Mouse (Mus musculus): Measurements from ENCODE around the gene Lekr1.
"Not testable (repeated sequence)": the region's sequence is repeated elsewhere in the genome, so short reads cannot be mapped to it uniquely, and the experiment has no call there.

Lekr1 gene

DNA sequence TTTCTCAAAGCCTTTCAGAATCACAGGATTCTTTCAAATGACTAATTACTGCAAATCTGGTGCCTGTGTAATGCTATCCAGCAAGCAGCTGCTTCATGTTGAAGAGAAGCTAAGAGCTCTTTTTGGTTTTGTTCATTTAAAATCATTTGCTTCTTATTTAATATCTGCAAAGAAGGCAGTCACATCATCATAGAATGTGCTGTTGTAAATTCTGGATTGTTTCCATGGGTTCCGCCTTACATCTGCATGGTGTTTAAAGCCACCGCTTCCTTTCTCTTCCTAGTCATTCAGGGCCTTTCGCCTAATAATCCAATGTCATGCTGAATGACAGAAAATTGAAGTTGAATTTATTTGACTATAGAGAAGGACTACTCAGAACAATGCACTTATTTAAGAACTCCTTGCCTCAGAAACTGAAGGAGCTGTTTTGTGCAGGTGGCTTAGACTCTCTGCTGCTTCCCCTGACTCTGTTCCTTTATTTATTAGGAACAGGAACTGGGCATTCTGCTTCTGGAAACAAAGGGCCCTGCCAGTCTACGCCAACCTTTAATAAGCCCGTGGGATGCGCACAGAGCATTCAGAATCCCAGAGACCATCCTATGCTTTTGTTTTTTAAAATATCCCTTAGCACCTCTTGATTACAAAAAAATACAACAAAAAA, 101.3 kb downstream of the Lekr1 start:
- peak; percentile 12 for DNase-seq (ENCODE audit: low read depth, low spot score)

DNA sequence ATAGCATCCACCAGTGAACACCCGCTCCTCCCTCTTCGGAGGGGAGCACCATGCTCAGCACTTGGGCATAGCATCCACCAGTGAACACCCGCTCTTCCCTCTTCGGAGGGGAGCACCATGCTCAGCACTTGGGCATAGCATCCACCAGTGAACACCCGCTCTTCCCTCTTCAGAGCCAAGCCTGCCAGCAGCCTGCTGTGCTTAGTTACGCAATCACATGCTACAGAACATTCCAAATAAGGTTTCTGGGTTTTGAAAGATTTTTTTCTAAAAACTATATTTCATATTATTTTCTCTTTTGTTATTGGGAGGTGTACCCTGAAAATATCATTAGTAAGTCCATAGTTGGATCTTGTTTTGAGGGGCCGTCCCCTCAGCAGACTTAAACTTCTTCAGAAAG, 103.6 kb downstream of the Lekr1 start:
- not testable (repeated sequence) for DNase-seq (ENCODE audit: low read depth, low spot score)

DNA sequence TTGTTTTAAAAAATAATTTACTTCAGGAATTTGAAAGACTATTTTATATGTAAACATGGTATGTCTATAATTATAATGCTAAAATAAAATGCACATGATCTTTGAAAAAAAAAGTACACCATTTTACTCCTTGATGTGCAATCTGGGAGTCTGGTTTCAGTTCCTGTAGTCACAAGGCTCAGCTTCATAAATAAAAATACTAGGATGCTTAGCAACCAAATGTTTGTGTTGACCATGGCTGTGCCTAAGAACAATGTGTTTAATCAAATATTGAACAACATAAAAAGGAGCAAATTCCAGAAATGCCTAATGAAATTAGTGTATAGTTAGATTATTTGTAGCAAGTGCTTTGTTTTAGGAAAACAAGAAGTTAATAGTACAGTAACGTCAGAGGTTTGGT, 107.9 kb downstream of the Lekr1 start:
- DNase-seq (ENCODE audit: low read depth, low spot score), result no peak

DNA sequence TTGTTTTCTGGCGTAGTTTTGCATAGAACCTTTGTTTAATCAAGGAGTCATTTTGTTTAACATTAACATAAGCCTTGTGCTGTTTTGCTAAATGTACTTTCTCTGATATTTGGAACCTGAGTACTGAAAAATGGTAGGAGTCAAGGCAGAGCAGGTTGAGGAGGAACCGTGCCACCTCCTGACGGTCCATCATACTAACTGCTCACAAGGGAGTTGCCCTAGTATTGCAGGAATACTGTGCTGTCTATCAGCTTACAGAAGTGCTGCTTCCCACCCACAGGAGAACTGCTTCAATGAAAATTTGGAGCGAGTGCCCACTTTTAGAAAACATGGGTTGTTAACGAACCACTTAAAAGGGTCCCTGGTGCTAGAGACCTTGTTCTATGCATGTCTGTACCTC, 109.1 kb downstream of the Lekr1 start:
- DNase-seq (ENCODE audit: low read depth, low spot score), result no peak

DNA sequence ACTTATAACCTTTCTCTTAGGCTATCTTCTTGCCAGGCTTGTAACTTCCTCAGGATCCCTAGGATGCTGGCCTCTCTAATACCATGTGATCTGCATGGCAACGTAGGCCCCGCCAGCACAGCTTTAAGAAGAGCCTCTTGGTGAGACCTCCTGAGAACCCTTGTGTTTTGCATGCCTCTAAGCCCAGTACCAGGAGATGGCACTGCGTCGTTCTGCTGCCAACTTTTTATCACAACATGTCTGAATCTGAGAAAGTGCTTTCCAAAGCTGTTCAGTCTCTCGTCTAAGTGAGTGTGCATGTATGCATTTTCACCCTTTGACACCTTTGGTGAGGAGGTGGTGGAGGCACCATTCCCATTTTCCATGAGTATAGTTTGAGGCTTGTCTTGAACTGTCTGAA, 116.2 kb downstream of the Lekr1 start:
- no peak for DNase-seq (ENCODE audit: low read depth, low spot score)

DNA sequence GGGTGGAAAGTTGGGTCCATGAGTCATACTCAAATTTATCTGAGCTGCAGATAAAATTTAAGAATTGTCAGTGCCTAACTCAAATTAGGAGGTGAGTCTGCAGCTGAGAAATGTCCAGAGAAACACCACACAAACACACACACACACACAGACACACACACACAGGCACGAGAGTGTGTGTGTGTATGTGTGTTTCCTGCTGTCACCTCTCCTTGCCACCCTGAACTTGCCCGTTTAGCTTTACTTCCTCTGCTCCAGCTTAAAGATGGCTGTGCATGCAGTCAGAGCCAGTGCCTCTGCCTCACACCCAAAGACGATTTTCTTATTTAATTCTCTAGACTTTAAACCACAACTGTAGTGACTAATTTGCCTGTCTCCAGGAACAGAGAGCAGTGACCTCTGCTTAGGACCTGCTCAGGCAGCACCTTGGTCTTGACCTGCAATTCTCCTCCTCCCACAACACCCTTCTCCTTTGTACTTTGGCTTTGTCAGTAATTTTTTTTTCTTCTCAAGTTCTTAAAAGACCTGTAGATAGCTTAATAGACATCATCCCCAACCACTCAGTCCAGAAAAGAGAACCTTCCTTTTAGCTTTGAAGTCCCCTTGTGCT, 124.2 kb downstream of the Lekr1 start:
- no peak for DNase-seq (ENCODE audit: low read depth, low spot score)

DNA sequence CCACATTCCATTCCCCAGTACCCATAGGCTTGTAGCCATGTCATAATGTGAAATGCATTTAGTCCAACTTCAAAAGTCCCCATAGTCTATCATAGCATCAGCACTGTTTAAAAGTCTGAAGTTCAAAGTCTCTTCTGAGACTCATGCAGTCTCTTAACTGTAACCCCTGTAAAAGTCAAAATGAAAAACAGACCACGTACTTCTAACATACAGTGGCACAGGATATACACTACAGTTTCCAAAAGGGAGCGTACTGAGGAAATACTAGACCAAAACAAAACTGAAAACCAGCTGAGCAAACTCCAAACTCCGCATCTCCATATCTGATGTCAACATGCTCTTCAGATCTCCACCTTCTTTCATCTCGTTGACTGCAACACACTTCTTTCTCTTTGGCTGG, 127.5 kb downstream of the Lekr1 start:
- no peak for DNase-seq (ENCODE audit: low read depth, low spot score)

DNA sequence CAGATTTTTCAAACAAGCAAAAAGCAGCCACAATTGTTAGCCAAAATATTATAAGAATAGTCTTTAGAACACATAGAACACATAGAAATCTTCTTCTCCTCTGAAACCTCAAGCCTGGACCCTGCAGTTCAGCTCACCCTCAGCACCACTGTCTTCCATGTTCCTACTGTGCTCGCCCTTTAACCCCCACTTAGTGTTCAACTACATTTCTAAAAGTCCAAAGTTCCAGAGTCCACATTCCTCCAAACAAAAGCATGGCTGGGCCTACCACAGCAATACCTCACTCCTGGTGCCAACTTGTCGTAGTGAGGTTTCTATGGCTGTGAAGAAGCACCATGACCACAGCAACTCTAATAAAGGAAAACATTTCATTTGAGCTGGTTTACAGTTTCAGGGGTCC, 128.7 kb downstream of the Lekr1 start:
- DNase-seq (ENCODE audit: low read depth, low spot score), result no peak

DNA sequence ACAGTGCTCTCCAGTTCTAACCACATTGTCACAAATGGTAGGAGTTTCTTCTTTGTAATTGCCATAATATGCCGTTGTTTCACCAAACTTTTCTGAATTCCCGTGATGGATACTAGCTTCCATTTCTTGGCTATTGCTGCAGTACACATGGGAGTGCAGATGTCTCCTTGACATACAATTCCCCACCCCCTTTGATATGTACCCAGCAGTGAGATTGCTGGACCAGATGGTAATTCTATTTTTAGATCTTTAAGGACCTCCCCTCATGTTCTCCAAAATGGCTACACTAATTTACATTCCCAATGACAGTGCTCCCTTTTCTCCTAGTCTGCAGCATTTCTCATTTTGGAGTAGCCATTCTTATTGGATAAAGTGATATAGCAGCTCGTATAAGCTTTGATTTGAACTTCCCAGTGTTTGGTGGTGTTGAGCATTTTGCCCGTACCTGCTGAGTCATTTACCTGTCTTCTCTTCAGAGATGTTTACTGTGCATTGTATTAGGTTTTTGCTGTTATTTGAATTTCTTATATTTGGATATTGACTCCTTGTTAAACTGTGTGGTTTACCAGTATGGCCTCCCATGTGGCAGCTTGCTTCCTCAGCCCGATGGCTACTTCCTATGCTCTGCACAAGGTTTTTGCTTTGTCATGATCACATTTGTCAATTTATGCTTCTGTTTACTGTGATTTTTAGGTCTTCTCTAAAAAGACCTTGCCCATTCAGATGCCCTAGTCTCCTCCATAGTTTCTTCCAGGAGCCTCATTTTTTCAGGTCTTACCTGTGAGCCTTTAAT, 131.5 kb downstream of the Lekr1 start:
- DNase-seq (ENCODE audit: low read depth, low spot score), result no peak

DNA sequence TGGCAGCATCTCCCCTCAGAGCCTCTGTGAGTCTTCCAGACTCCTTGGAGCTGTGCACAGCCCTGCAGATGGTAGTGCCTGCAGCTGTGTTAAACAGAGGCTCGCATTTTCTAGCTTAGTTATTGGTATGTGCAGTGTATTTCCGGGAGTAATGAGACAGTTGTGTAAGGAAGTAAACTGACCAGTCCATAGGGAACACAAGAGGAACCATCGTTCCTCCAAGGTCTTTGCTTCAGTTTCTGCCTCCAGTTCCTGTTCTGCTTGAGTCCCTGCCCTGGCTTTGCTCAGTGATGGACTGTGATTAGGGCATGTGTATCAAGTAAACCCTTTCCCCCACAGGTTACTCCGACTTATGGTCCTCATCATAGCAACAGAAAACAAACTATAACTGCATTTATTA, 134.9 kb downstream of the Lekr1 start:
- no peak for DNase-seq (ENCODE audit: low read depth, low spot score)

DNA sequence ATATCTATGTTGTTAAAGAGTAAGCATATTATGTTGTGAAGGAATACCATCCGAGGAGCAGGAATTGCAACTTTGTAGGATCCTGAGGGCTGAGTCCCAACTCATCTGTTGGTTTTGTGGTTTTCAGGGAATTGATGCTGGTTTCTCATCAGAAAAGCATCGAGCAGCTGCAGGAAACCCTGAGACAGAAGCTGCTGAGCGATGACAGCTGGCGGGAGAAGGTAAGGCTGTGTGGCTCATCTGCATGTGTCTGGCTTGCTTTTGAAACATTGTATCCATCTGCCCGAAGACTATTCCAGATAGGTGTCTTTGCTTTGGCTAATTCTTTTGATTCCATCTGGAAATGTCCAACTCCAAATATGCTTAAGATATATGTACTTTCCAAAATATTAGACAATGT, 136.2 kb downstream of the Lekr1 start:
- peak; percentile 9 for DNase-seq (ENCODE audit: low read depth, low spot score)

DNA sequence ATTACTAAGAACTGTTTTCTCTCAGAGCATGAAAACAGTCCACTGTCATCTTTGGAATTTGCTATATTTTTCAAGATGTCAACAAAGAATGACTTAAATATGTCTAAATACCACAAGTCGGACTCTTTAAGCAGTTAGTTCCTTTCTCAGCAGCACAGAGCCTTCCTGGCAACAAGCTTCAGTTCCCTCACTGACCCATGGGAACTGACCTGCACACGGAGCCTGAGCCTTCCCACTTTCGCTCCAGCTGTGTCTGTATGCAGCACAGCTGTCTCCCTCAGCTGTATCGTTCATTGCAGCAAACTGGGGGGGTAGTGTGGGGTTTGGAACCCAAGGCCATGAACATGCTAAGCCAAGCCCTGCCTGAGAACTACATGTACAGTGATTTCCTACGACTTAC, 136.8 kb downstream of the Lekr1 start:
- peak; percentile 56 for DNase-seq (ENCODE audit: low read depth, low spot score)

DNA sequence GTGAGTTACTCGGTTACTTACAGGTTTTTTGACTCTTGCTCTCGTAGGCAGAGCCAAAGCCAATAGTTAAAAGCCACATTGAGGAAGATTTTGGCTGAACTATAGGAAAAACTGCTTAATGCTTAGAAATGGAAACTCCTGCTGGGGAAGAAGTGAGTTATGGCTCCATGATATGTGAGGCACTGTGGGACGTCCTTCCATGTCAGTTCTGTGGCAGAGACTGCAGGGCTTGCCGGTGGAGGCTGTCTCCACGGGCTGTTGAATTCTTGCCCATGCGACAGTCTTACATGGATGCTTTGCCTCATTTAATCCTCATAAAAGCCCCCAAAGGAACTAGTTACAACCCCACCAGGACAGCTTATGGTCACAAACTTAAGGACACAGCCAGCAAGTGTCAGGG, 148.9 kb downstream of the Lekr1 start:
- DNase-seq (ENCODE audit: low read depth, low spot score), result no peak

DNA sequence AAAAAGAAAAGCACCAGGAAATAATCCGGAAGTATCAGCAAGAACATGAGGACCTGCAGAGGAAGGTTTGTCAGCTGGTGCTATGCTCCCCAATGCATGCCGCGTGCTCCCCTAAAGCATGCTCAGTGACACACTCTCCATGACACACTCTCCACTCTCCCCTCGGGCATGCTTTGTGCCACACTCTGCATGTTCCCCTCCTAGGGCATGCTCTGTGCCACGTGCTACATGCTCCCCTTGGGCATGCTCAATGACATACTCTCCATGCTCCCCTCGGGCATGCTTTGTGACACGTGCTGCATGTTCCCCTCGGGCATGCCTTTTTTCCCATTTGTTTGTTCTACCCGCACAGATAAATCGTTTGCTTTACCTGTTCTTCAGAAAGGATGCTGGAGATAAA, 150.0 kb downstream of the Lekr1 start:
- no peak for DNase-seq (ENCODE audit: low read depth, low spot score)

DNA sequence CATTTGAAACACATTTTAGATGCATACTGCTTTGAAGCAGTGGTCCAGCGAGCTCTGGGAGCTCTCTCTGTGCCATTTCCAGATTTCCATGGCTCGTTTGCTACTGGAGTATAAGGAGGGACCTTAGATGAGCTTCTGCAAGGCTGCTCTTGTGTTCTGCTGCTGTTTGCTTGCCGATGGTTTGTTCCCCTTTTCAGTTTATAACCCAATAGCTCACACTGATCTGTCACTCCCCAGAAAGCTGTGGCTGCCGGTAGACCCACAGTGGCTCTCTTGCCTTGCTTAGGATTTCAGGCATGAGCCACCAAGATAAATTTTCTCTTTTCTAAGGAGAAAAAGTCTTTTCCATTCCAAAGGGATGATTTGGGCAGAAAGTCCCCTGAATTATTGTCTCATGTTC, 152.6 kb downstream of the Lekr1 start:
- no peak for DNase-seq (ENCODE audit: low read depth, low spot score)

DNA sequence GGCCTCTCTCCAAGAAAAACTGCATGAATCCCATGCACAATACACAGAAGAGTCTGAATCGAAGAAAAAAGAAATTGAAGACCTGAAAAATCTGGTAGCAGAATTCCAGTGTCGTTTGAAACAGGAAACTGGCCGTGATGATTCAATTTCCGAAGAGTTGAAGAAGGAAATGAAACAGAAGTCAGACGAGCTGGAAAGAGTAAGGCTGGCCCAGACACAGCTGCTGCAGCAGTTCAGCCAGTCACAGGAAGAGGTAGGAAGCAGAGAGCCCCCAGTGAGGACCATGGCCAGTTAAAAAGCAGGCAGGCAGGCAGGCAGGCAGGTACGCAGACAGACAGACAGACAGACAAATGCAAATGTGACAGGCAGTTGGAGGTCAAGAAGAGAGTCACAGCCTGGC, 153.8 kb downstream of the Lekr1 start:
- DNase-seq (ENCODE audit: low read depth, low spot score), result no peak

DNA sequence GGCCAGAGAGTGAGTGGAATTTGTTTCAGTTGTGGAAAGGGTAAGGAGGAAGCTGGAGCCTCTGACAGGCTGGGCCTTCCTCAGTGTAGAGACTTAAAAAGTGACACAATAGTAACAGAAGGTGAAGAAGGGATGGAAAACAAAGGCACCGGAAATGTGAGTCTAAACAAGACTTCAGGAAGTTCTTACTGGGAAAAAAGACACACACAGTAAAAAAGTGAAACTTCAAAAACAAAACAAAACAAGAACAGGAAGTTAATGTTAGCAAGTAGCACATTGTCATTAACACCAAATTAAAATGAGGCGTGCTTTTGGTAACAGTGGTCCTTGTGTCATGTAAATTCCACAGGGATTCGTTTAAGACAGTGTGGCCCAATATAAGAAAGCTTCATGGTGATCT, 158.9 kb downstream of the Lekr1 start:
- DNase-seq (ENCODE audit: low read depth, low spot score), result no peak

DNA sequence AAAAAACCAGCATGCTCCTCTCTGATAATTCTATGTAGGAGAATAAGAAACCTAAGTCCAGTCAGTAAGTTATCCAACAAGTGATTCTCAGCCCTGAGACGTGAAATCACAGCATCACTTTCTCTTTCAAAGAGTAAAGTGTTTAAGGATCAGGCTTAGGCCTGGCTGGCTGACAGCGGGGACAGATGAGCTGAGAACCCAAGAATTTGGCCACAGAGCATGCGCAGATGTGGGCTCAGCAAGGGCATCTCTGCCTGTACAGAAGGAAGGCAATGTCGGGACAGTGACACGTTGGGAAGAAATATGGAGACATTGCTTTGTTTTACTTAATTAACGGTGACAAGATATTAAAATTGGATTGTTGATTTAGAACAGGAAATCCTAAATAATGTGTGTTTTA, 160.7 kb downstream of the Lekr1 start:
- no peak for DNase-seq (ENCODE audit: low read depth, low spot score)

DNA sequence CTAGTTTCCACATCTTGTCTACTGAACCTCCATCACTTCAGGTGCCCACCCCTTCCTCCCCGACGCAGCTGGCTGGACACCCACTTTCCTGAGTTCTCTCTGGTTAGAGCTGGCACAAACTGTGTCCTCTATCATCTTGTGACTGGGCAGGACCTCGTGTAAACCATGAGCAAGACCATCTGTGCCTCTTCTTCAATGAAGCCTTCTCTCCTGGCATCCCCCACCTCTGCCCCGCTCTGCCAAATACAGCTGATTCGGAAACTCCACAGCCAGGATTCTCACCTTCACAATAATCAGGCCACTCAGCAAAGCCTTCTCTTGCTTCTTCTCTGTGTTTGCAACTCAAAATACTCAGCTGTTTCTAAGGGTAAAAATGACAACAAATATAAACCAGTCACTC, 161.4 kb downstream of the Lekr1 start:
- DNase-seq (ENCODE audit: low read depth, low spot score), result no peak

DNA sequence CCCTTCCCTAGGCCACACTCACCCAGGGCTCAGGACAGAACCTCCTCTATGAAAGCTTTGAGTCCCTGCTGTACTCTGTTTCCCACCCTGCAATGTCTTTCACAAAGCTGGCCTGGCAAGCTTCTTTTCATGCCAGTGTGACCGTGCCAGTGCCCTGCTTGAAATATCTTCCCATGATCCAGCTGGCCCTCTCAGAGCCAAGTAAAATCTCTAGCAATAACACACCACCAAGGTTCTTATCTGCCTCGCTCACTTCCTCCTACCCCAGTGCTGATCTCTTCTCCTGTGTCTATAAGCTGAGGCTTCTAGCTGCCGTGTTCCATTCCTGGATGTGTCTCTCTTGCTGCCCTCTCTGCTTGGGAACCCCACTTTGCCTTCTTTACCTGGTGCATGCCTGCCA, 162.0 kb downstream of the Lekr1 start:
- no peak for DNase-seq (ENCODE audit: low read depth, low spot score)

DNA sequence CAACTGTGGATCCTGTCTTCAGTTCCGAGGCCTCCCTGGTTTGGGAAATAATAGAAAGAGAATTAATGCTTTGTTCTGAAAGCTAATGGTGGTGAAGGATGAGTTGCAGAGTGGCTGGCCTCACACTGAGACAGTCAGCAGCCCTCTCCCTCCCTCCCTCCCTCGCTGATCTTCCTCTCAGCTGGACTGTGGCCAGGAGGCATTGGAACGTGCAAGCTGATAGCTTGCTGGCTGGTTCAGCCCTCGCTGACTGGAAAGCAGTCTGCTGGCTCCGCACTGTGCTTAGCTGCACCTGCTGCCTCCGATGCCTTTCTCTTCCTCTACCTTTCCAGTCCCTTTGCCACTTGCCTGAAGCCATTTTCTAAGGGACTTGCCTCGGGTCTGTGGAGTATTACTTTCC, 163.2 kb downstream of the Lekr1 start:
- DNase-seq (ENCODE audit: low read depth, low spot score), result peak; percentile 92

DNA sequence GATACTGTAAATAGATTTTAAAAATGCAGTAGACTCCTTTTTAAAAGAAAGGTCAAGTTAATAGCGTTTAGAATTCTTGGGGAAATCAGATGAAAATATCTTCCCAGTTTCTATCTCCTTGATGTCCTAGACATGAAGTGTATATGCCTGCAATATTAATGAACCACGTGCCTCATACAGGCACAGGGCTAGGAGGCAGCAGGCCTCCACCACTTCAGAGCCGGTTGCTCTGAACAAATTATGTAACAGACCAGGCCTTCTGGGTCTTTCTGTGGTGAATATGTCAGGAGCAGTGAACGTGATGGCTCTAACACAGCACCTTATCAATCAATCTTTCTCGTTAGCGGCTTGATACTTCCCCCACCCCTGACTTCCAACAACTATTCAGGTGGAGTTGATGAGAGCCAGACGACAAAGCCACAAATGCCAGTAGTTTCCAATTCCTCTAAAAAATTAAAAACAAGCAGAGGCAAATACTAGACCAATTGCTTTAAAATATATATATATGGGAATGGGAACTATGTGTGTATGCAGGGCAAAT, 164.0 kb downstream of the Lekr1 start:
- no peak for DNase-seq (ENCODE audit: low read depth, low spot score)

DNA sequence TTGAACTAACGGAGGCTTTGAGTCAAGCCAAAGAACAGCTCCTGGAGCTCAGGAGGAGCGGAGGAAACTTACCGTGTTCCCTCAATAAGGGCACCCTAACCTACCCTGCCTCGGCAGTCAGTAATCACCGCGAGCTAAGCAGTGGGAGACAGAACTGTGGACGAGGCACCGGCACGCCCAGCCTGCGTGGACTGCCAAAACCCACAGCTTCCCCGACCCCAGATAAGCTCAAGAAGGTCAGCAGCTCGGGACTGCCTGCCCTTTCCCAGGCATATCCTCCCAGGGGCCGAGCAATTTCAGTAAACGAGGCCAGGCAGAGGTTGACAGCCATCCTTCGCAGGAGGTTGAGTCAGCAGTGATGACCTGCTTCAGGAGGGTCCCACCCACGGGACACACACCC, 164.8 kb downstream of the Lekr1 start:
- DNase-seq (ENCODE audit: low read depth, low spot score), result no peak
